Mouse (Mus musculus): ENCODE results near the gene Kbtbd2. TPM values are rescaled to one million over a fixed set of nuclear protein-coding genes. Genes with fewer than 3 reads are reported as not detected.
A peak's percentile ranks its signal among the peaks of the same experiment; 100 is the strongest.

Gene Kbtbd2
- polyA plus RNA-seq, 2 experiments, result 17.6 to 25.1 TPM

- no peaks in the 10 kb centered on the region for H3K4me1 ChIP-seq (ENCODE audit: control insufficient read depth, insufficient read depth, low read length)
- H3K27me3 ChIP-seq (ENCODE audit: control insufficient read depth, insufficient read depth, low read length), result no peaks in the 10 kb centered on the region
- no peak overlapping the region for H3K9ac ChIP-seq (ENCODE audit: low read depth, low read length, severe bottlenecking)
- no peak overlapping the region for H3K27ac ChIP-seq (replicated peaks; ENCODE audit: low read depth, low read length)
- no peak for TF ChIP-seq POLR2A (IDR thresholded peaks at IDR 0.05; ENCODE audit: borderline replicate concordance, extremely low read depth, insufficient read depth, insufficient read length)
- H3K9me3 ChIP-seq (ENCODE audit: control insufficient read depth, low read length), result no peaks in the 10 kb centered on the region
- no peaks in the 10 kb centered on the region for H3K36me3 ChIP-seq (ENCODE audit: control insufficient read depth, insufficient read depth, low read length)
- DNase-seq (ENCODE audit: low spot score) (no peak), ATAC-seq (ENCODE audit: low FRiP score, low read depth) (no peak)
- H3K4me3 ChIP-seq (replicated peaks; ENCODE audit: low read length), result no peak overlapping the region
- WGBS, result 52% methylated on average over 3 of the region's 3 CpGs
- no peak overlapping the region for H3K4me2 ChIP-seq (replicated peaks; ENCODE audit: low read depth, low read length, severe bottlenecking)
These were observed 28.0 kb upstream of the Kbtbd2 start for GRCm38 (mm10) chr6:56825657-56826056.

GRCm38 (mm10) chr6:56819124-56819487 lies 21.5 kb upstream of the Kbtbd2 start:
- H3K9me3 ChIP-seq (ENCODE audit: control insufficient read depth, low read length), result no peaks in the 10 kb centered on the region
- DNase-seq (ENCODE audit: low spot score) (no peak), ATAC-seq (ENCODE audit: low FRiP score, low read depth) (no peak)
- H3K9ac ChIP-seq (ENCODE audit: low read depth, low read length, severe bottlenecking), result no peak overlapping the region
- H3K4me1 ChIP-seq (ENCODE audit: control insufficient read depth, insufficient read depth, low read length), result no peaks in the 10 kb centered on the region
- H3K36me3 ChIP-seq (ENCODE audit: control insufficient read depth, insufficient read depth, low read length), result no peaks in the 10 kb centered on the region
- no peak overlapping the region for H3K4me2 ChIP-seq (replicated peaks; ENCODE audit: low read depth, low read length, severe bottlenecking)
- no peak overlapping the region for H3K4me3 ChIP-seq (replicated peaks; ENCODE audit: low read length)
- H3K27ac ChIP-seq (replicated peaks; ENCODE audit: low read depth, low read length), result no peak overlapping the region
- TF ChIP-seq POLR2A (IDR thresholded peaks at IDR 0.05; ENCODE audit: borderline replicate concordance, extremely low read depth, insufficient read depth, insufficient read length), result no peak
- WGBS, result 89% methylated on average over 2 of the region's 2 CpGs
- no peaks in the 10 kb centered on the region for H3K27me3 ChIP-seq (ENCODE audit: control insufficient read depth, insufficient read depth, low read length)

- DNase-seq (ENCODE audit: low spot score) (no peak), ATAC-seq (ENCODE audit: low FRiP score, low read depth) (no peak)
- no peak for TF ChIP-seq POLR2A (IDR thresholded peaks at IDR 0.05; ENCODE audit: borderline replicate concordance, extremely low read depth, insufficient read depth, insufficient read length)
- no peak overlapping the region for H3K4me3 ChIP-seq (replicated peaks; ENCODE audit: low read length)
- no peak overlapping the region for H3K4me2 ChIP-seq (replicated peaks; ENCODE audit: low read depth, low read length, severe bottlenecking)
- H3K27ac ChIP-seq (replicated peaks; ENCODE audit: low read depth, low read length), result no peak overlapping the region
- no peak overlapping the region for H3K9ac ChIP-seq (ENCODE audit: low read depth, low read length, severe bottlenecking)
- no peaks in the 10 kb centered on the region for H3K9me3 ChIP-seq (ENCODE audit: control insufficient read depth, low read length)
- WGBS, result 71% methylated on average over 5 of the region's 5 CpGs
- H3K27me3 ChIP-seq (ENCODE audit: control insufficient read depth, insufficient read depth, low read length), result no peaks in the 10 kb centered on the region
- no peaks in the 10 kb centered on the region for H3K4me1 ChIP-seq (ENCODE audit: control insufficient read depth, insufficient read depth, low read length)
- no peaks in the 10 kb centered on the region for H3K36me3 ChIP-seq (ENCODE audit: control insufficient read depth, insufficient read depth, low read length)
These were observed 21.0 kb upstream of the Kbtbd2 start for GRCm38 (mm10) chr6:56818436-56819123.

GRCm38 (mm10) chr6:56813332-56813731 lies 15.7 kb upstream of the Kbtbd2 start:
- Histone ChIP-seq H3K9me3 (ENCODE audit: control insufficient read depth, low read length) (no peaks in the 10 kb centered on the region), H3K9ac (ENCODE audit: low read depth, low read length, severe bottlenecking) (no peak overlapping the region), H3K4me1 (ENCODE audit: control insufficient read depth, insufficient read depth, low read length) (no peaks in the 10 kb centered on the region), H3K36me3 (ENCODE audit: control insufficient read depth, insufficient read depth, low read length) (no peaks in the 10 kb centered on the region), H3K4me2 (replicated peaks; ENCODE audit: low read depth, low read length, severe bottlenecking) (no peak overlapping the region), H3K27ac (replicated peaks; ENCODE audit: low read depth, low read length) (no peak overlapping the region), H3K4me3 (replicated peaks; ENCODE audit: low read length) (no peak overlapping the region), H3K27me3 (ENCODE audit: control insufficient read depth, insufficient read depth, low read length) (no peaks in the 10 kb centered on the region)
- 73% methylated on average over 2 of the region's 2 CpGs for WGBS
- TF ChIP-seq POLR2A (IDR thresholded peaks at IDR 0.05; ENCODE audit: borderline replicate concordance, extremely low read depth, insufficient read depth, insufficient read length), result no peak
- no peak for ATAC-seq (ENCODE audit: low FRiP score, low read depth)
- DNase-seq (ENCODE audit: low spot score), result no peak

GRCm38 (mm10) chr6:56808656-56809055 lies 11.0 kb upstream of the Kbtbd2 start:
- no peaks in the 10 kb centered on the region for H3K4me1 ChIP-seq (ENCODE audit: control insufficient read depth, insufficient read depth, low read length)
- no peak overlapping the region for H3K4me3 ChIP-seq (replicated peaks; ENCODE audit: low read length)
- H3K9ac ChIP-seq (ENCODE audit: low read depth, low read length, severe bottlenecking), result no peak overlapping the region
- no peak overlapping the region for H3K27ac ChIP-seq (replicated peaks; ENCODE audit: low read depth, low read length)
- no peak overlapping the region for H3K4me2 ChIP-seq (replicated peaks; ENCODE audit: low read depth, low read length, severe bottlenecking)
- WGBS, result 14% methylated on average over 3 of the region's 3 CpGs
- TF ChIP-seq POLR2A (IDR thresholded peaks at IDR 0.05; ENCODE audit: borderline replicate concordance, extremely low read depth, insufficient read depth, insufficient read length), result no peak
- no peaks in the 10 kb centered on the region for H3K36me3 ChIP-seq (ENCODE audit: control insufficient read depth, insufficient read depth, low read length)
- ATAC-seq (ENCODE audit: low FRiP score, low read depth), result peak; percentile 82
- H3K27me3 ChIP-seq (ENCODE audit: control insufficient read depth, insufficient read depth, low read length), result no peaks in the 10 kb centered on the region
- peak; percentile 47 for DNase-seq (ENCODE audit: low spot score)
- no peaks in the 10 kb centered on the region for H3K9me3 ChIP-seq (ENCODE audit: control insufficient read depth, low read length)

All from limb, embryonic 14.5 days (tissue).